Mouse (Mus musculus) gastrocnemius, postnatal 4 days (tissue): ENCODE measurements around the gene Kbtbd2. TPM values are rescaled to one million over a fixed set of nuclear protein-coding genes. Genes with fewer than 3 reads are reported as not detected.
A peak's percentile ranks its signal among the peaks of the same experiment; 100 is the strongest.

ENCODE experiments used
- DNase-seq, 2 experiments: peaks; one replicate each; pipeline ENCODE4 v3.0.0; 2021 to 2022; ENCODE audit warnings: low spot score in 2 of 2, mixed read lengths in 2 of 2
- long read RNA-seq, 2 experiments: library from polyadenylated mRNA; stranded (forward); transcript quantifications; one replicate each; pipeline ENCODE4 v2.0.0; 2021
- total RNA-seq, 2 experiments: library from RNA; stranded (reverse); gene quantifications; 2 replicates each; pipeline ENCODE4 v1.2.3; 2021

Gene Kbtbd2
- 10 to 100 TPM; 33.3 to 33.5 TPM for total RNA-seq
- long read RNA-seq, experiment 1, transcript Kbtbd2-202 (4 exons, 3,816 nt): major isoform, 15 of 24 reads
- long read RNA-seq, experiment 1, partial matches to known transcripts: 1 of 24 reads
- long read RNA-seq, experiment 1, other reads (novel, unspliced or antisense): 5 of 24 reads
- long read RNA-seq, experiment 2, transcript Kbtbd2-202 (4 exons, 3,816 nt): major isoform, 21 of 25 reads
- long read RNA-seq, experiment 2, partial matches to known transcripts: 0 of 25 reads
- long read RNA-seq, experiment 2, other reads (novel, unspliced or antisense): 3 of 25 reads

- peak; percentile 84 to 96 for DNase-seq
These were observed at the start of gene Kbtbd2 for GRCm38 (mm10) chr6:56797311-56798151. TSS of gene Kbtbd2 (minus strand) at chr6:56797813.

GRCm38 (mm10) chr6:56844365-56844764 lies 46.8 kb upstream of the Kbtbd2 start:
- DNase-seq: no peak

GRCm38 (mm10) chr6:56843229-56843628 lies 45.6 kb upstream of the Kbtbd2 start:
- no peak for DNase-seq

GRCm38 (mm10) chr6:56837621-56838020 lies 40.0 kb upstream of the Kbtbd2 start:
- DNase-seq: no peak

- DNase-seq: no peak
These were observed 39.6 kb upstream of the Kbtbd2 start for GRCm38 (mm10) chr6:56837166-56837565.

GRCm38 (mm10) chr6:56835532-56835931 lies 37.9 kb upstream of the Kbtbd2 start:
- no peak for DNase-seq

- DNase-seq: no peak
These were observed 37.2 kb upstream of the Kbtbd2 start for GRCm38 (mm10) chr6:56834769-56835168.

GRCm38 (mm10) chr6:56832830-56833229 lies 35.2 kb upstream of the Kbtbd2 start:
- no peak for DNase-seq

GRCm38 (mm10) chr6:56832407-56832796 lies 34.8 kb upstream of the Kbtbd2 start:
- DNase-seq: peak in 1 of 2 experiments; percentile 18

GRCm38 (mm10) chr6:56831697-56832406 lies 34.2 kb upstream of the Kbtbd2 start, which contains the start of gene Fkbp9:
TSS of gene Fkbp9 (plus strand) at chr6:56832059.
- DNase-seq: peak; percentile 78 to 84

- no peak for DNase-seq
These were observed 28.0 kb upstream of the Kbtbd2 start for GRCm38 (mm10) chr6:56825657-56826056.

GRCm38 (mm10) chr6:56819124-56819487 lies 21.5 kb upstream of the Kbtbd2 start:
- no peak for DNase-seq

GRCm38 (mm10) chr6:56818436-56819123 lies 21.0 kb upstream of the Kbtbd2 start:
- DNase-seq: no peak

- no peak for DNase-seq
These were observed 15.7 kb upstream of the Kbtbd2 start for GRCm38 (mm10) chr6:56813332-56813731.

GRCm38 (mm10) chr6:56808656-56809055 lies 11.0 kb upstream of the Kbtbd2 start:
- DNase-seq: no peak

GRCm38 (mm10) chr6:56806195-56806594 lies 8.6 kb upstream of the Kbtbd2 start:
- no peak for DNase-seq

- no peak for DNase-seq
These were observed 7.4 kb upstream of the Kbtbd2 start for GRCm38 (mm10) chr6:56805026-56805425.

- no peak for DNase-seq
These were observed 496 bp upstream of the Kbtbd2 start for GRCm38 (mm10) chr6:56798152-56798465.

- DNase-seq: peak in 1 of 2 experiments; percentile 30
These were observed 908 bp downstream of the Kbtbd2 start for GRCm38 (mm10) chr6:56796668-56797141.

GRCm38 (mm10) chr6:56796232-56796631 lies 1.4 kb downstream of the Kbtbd2 start:
- DNase-seq: no peak

- DNase-seq: no peak
These were observed 2.8 kb downstream of the Kbtbd2 start for GRCm38 (mm10) chr6:56794834-56795233.
